Mouse (Mus musculus) left cerebral cortex, postnatal 14 days (tissue): ENCODE data around the gene Speg. TPM values are rescaled to one million over a fixed set of nuclear protein-coding genes. Genes with fewer than 3 reads are reported as not detected.
A peak's percentile ranks its signal among the peaks of the same experiment; 100 is the strongest.

Experiments
- DNase-seq, 2 experiments: peaks; one replicate each; pipeline ENCODE4 v3.0.0; 2021 to 2022; ENCODE audit warnings: low spot score in 2 of 2, mixed read lengths in 1 of 2
- intact Hi-C: fragments of 180-260 bp; cut with DNase I; formaldehyde crosslinking; loops from one replicate; pipeline ENCODE4 v1.15.1; 2025
- total RNA-seq, 2 experiments: library from RNA; stranded (reverse); gene quantifications; 2 replicates each; pipeline ENCODE4 v1.2.3; 2021

The Speg gene
- total RNA-seq, 2 experiments from 2014 or later, result 199 to 210 TPM

GRCm38 (mm10) chr1:75477966-75478290, 102.8 kb downstream of the Speg start:
- DNase-seq, result peak in 1 of 2 experiments; percentile 45
- intact Hi-C loops, result loop anchor here (1.0 to 5.0 kb wide), 2 partner anchors 81 to 119 kb away; no protein-coding TSS in a partner anchor

GRCm38 (mm10) chr1:75478497-75478896, 103.4 kb downstream of the Speg start:
- intact Hi-C loops, result loop anchor here (5.0 kb wide), 1 partner anchor 119 kb away; no protein-coding TSS in a partner anchor
- no peak for DNase-seq

- intact Hi-C loops, result loop anchor here (5.0 kb wide), 1 partner anchor 118 kb away; no protein-coding TSS in a partner anchor
- DNase-seq, result peak; percentile 96 to 97
Observed at GRCm38 (mm10) chr1:75478916-75479634, 104.0 kb downstream of the Speg start, which contains the start of the genes Chpf and Tmem198. Gene Chpf, minus strand, starts transcription at chr1:75479307. Gene Tmem198, plus strand, starts transcription at chr1:75479532.

- intact Hi-C loops, result loop anchor here (5.0 kb wide), 1 partner anchor 118 kb away; no protein-coding TSS in a partner anchor
- no peak for DNase-seq
Observed at GRCm38 (mm10) chr1:75479635-75479989, 104.5 kb downstream of the Speg start.

- DNase-seq, result no peak
- intact Hi-C loops, result no loop called here
Observed at GRCm38 (mm10) chr1:75480036-75480435, 104.9 kb downstream of the Speg start.

- no peak for DNase-seq
- intact Hi-C loops, result no loop called here
Observed at GRCm38 (mm10) chr1:75480735-75481134, 105.6 kb downstream of the Speg start.

Other genes starting within 250 kb of the Speg start
- under 1 TPM; 0.22 to 0.25 TPM for gene Slc23a3, start 241.4 kb upstream of the Speg start, total RNA-seq
- 10 to 100 TPM; 31.4 to 32.2 TPM for gene Cnppd1, start 232.6 kb upstream of the Speg start, total RNA-seq
- 100 to 1,000 TPM; 159 to 162 TPM for gene Retreg2, start 232.5 kb upstream of the Speg start, total RNA-seq
- 10 to 100 TPM; 21.4 to 22.8 TPM for gene Zfand2b, start 206.7 kb upstream of the Speg start, total RNA-seq
- 10 to 100 TPM; 38.1 to 39.3 TPM for gene Abcb6, start 194.9 kb upstream of the Speg start, total RNA-seq
- gene Ankzf1, start 183.1 kb upstream of the Speg start, total RNA-seq, result 10 to 100 TPM; 19.7 TPM
- 100 to 1,000 TPM; 130 to 133 TPM for gene Atg9a, start 183.1 kb upstream of the Speg start, total RNA-seq
- gene Glb1l, start 164.5 kb upstream of the Speg start, total RNA-seq, result 10 to 100 TPM; 16.3 to 18.3 TPM
- gene Stk16, start 164.5 kb upstream of the Speg start, total RNA-seq, result 10 to 100 TPM; 85.6 to 92.2 TPM
- gene Tuba4a, start 155.4 kb upstream of the Speg start, total RNA-seq, result 100 to 1,000 TPM; 658 to 691 TPM
- gene A630095N17Rik, start 143.2 kb upstream of the Speg start, total RNA-seq, result not detected
- 10 to 100 TPM; 76.5 to 80.2 TPM for gene Dnajb2, start 138.9 kb upstream of the Speg start, total RNA-seq
- 100 to 1,000 TPM; 376 to 396 TPM for gene Ptprn, start 110.8 kb upstream of the Speg start, total RNA-seq
- 10 to 100 TPM; 69.0 to 98.8 TPM for gene Resp18, start 96.9 kb upstream of the Speg start, total RNA-seq
- gene Dnpep, start 57.3 kb upstream of the Speg start, total RNA-seq, result 10 to 100 TPM; 60.1 to 60.8 TPM
- gene Des, start 15.0 kb upstream of the Speg start, total RNA-seq, result 1 to 10 TPM; 1.5 to 2.6 TPM
- 10 to 100 TPM; 54.2 to 61.2 TPM for gene Gmppa, start 60.6 kb downstream of the Speg start, total RNA-seq
- 10 to 100 TPM; 14.9 to 17.7 TPM for gene Asic4, start 75.1 kb downstream of the Speg start, total RNA-seq
- gene Chpf, start 104.0 kb downstream of the Speg start, total RNA-seq, result 10 to 100 TPM; 77.0 to 79.3 TPM
- 10 to 100 TPM; 76.1 to 77.3 TPM for gene Tmem198, start 104.2 kb downstream of the Speg start, total RNA-seq
- 10 to 100 TPM; 33.4 to 35.1 TPM for gene Obsl1, start 131.2 kb downstream of the Speg start, total RNA-seq
- gene Inha, start 131.8 kb downstream of the Speg start, total RNA-seq, result 10 to 100 TPM; 30.7 to 31.9 TPM
- gene Stk11ip, start 146.2 kb downstream of the Speg start, total RNA-seq, result 10 to 100 TPM; 30.6 to 32.7 TPM
- gene Slc4a3, start 171.0 kb downstream of the Speg start, total RNA-seq, result 100 to 1,000 TPM; 180 to 195 TPM